In the genomic region with DNA sequence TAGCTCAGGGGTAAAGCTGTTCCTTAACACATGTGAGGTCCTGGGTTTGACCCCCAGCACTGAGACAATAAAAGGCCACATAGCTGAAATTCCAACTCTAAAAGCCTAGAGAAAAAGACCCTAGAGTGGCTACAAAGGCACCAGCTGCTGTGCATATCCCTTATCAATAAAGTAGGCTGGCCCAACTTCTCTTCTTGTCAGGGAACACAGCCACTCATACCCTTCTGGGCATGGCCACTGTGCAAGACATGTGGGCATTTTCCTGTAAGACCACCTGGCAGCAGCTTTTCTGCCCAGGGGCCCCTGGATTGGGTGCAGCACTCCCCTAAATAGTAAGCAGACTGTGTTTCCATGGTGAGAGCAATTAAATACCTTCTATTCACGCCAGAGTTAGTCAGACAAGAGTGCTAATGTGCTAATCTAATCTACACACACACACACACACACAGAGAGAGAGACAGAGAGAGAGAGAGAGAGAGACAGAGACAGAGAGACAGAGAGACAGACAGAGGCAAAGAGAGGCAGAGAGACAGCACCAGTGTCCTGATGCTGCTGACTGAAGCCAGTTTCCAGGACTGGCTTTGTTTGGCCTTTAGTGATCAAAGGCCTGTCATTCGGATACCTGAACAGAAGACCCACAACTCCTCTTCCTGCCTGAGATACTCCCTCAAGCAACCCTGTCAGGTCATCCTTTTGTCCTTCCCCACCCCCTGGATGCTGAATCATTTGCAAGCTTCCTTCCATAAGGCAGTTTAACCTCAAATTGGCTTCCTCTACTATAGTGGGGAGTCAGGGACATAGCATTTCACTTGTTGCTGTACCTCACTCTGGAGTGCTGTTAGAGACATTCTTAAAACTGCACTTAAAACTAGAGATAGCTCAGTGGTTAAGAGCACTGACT, we compare ENCODE assay signal across 8 mouse cellular contexts. TPM values are rescaled to one million over a fixed set of nuclear protein-coding genes. Genes with fewer than 3 reads are reported as not detected.
DNase-seq lines count a peak whose midpoint lies in the region; ATAC-seq lines count a peak whose summit lies in the region.

No protein-coding gene starts in this region.

- H3K4me1 ChIP-seq in heart, embryonic 16.5 days (ENCODE audit: control insufficient read depth, insufficient read depth, low read length), result peaks cover 89% of the 10 kb centered on the region
- H3K4me1 ChIP-seq in intestine, embryonic 15.5 days (replicated peaks), result peaks cover 67% of the 10 kb centered on the region
- H3K4me1 ChIP-seq in neural tube, embryonic 11.5 days (ENCODE audit: control insufficient read depth, insufficient read depth, low read length), result peaks cover 26% of the 10 kb centered on the region

- H3K9me3 ChIP-seq in heart, embryonic 16.5 days (replicated peaks; ENCODE audit: control insufficient read depth, low read length), result no peaks in the 10 kb centered on the region
- H3K9me3 ChIP-seq in intestine, embryonic 15.5 days, result no peaks in the 10 kb centered on the region
- no peaks in the 10 kb centered on the region for H3K9me3 ChIP-seq in neural tube, embryonic 11.5 days (ENCODE audit: control insufficient read depth, low read length)

- no peak for ATAC-seq in heart, embryonic 16.5 days (replicated peaks; ENCODE audit: extremely low read depth, insufficient read depth, low FRiP score)
- no peak for ATAC-seq in intestine, embryonic 15.5 days
- ATAC-seq in neural tube, embryonic 11.5 days (ENCODE audit: insufficient read depth, low FRiP score, low TSS enrichment), result peak; percentile 58; the same call in 1 of the 2 replicates

- H3K4me3 ChIP-seq in heart, embryonic 16.5 days (ENCODE audit: low read length), result no peak overlapping the region
- H3K4me3 ChIP-seq in intestine, embryonic 15.5 days (replicated peaks), result no peak overlapping the region
- no peak overlapping the region for H3K4me3 ChIP-seq in neural tube, embryonic 11.5 days (ENCODE audit: low read depth, low read length)

- peak overlapping the region; percentile 43; the same call in 1 of the 2 replicates for H3K9ac ChIP-seq in heart, embryonic 16.5 days (ENCODE audit: low read length)
- H3K9ac ChIP-seq in intestine, embryonic 15.5 days, result no peak overlapping the region
- H3K9ac ChIP-seq in neural tube, embryonic 11.5 days (ENCODE audit: low read length), result no peak overlapping the region

- WGBS in heart, embryonic 16.5 days, result 21% methylated on average over 2 of the region's 2 CpGs
- 19% methylated on average over 2 of the region's 2 CpGs for WGBS in intestine, embryonic 15.5 days
- 7% methylated on average over 2 of the region's 2 CpGs for WGBS in neural tube, embryonic 11.5 days

- H3K27me3 ChIP-seq in heart, embryonic 16.5 days (ENCODE audit: control insufficient read depth, insufficient read depth, low read length), result no peaks in the 10 kb centered on the region
- H3K27me3 ChIP-seq in intestine, embryonic 15.5 days (replicated peaks), result no peaks in the 10 kb centered on the region
- H3K27me3 ChIP-seq in neural tube, embryonic 11.5 days (ENCODE audit: control insufficient read depth, insufficient read depth, low read length), result no peaks in the 10 kb centered on the region

- H3K27ac ChIP-seq in heart, embryonic 16.5 days (ENCODE audit: low read length), result peak overlapping the region; percentile 74
- H3K27ac ChIP-seq in intestine, embryonic 15.5 days, result peak overlapping the region; percentile 77
- peak overlapping the region; percentile 44; the same call in 1 of the 2 replicates for H3K27ac ChIP-seq in neural tube, embryonic 11.5 days (ENCODE audit: low read depth, low read length)

- H3K4me2 ChIP-seq in heart, embryonic 16.5 days (ENCODE audit: low read depth, low read length), result peak overlapping the region; percentile 41
- H3K4me2 ChIP-seq in intestine, embryonic 15.5 days (replicated peaks), result peak overlapping the region; percentile 15; the same call in 1 of the 2 replicates
- H3K4me2 ChIP-seq in neural tube, embryonic 11.5 days (ENCODE audit: low read depth), result peak overlapping the region; percentile 9; the same call in 1 of the 2 replicates

- DNase-seq in heart, postnatal 4 days, result no peak
- DNase-seq in embryo, embryonic 10.5 days (ENCODE audit: low spot score), result peak; percentile 83
- peak; percentile 40 for DNase-seq in neural tube, embryonic 11.5 days (ENCODE audit: low spot score)
- no peak for DNase-seq in spleen, postnatal 4 days (ENCODE audit: low spot score in 2 of 2)
- DNase-seq in right cerebral cortex, postnatal 36 days (ENCODE audit: low spot score in 2 of 2), result no peak
- no peak for DNase-seq in thymus, postnatal 4 days

- peaks cover 6% of the 10 kb centered on the region; the same call in 1 of the 2 replicates for H3K36me3 ChIP-seq in heart, embryonic 16.5 days (ENCODE audit: control insufficient read depth, insufficient read depth)
- H3K36me3 ChIP-seq in intestine, embryonic 15.5 days, result no peaks in the 10 kb centered on the region
- H3K36me3 ChIP-seq in neural tube, embryonic 11.5 days (ENCODE audit: control insufficient read depth, insufficient read depth, low read length), result no peaks in the 10 kb centered on the region

RNA-seq across cellular contexts. Expression of a gene that starts 8.4 kb away (rescaled TPM):
- polyA plus RNA-seq in heart, embryonic 16.5 days (2015; fragmentation: Nextera tagmentation; extraction: Ambion mirVana), result 260 and 301 TPM in 2 replicates
- total RNA-seq in heart, postnatal 4 days (2021), result 100 to 1,000 TPM; 224 to 231 TPM
- polyA plus RNA-seq in intestine, embryonic 15.5 days (2015; fragmentation: Nextera tagmentation; extraction: Ambion mirVana), result 340 and 361 TPM in 2 replicates
- 193 and 201 TPM in 2 replicates for polyA plus RNA-seq in neural tube, embryonic 11.5 days (2014; fragmentation: Nextera tagmentation; extraction: Ambion mirVana)

RNA-seq across cellular contexts. Expression of a gene that starts 27.9 kb away (rescaled TPM):
- polyA plus RNA-seq in heart, embryonic 16.5 days (2015; fragmentation: Nextera tagmentation; extraction: Ambion mirVana), result 262 and 283 TPM in 2 replicates
- total RNA-seq in heart, postnatal 4 days (2021), result 100 to 1,000 TPM; 205 to 208 TPM
- polyA plus RNA-seq in intestine, embryonic 15.5 days (2015; fragmentation: Nextera tagmentation; extraction: Ambion mirVana), result 359 and 375 TPM in 2 replicates
- 383 and 388 TPM in 2 replicates for polyA plus RNA-seq in neural tube, embryonic 11.5 days (2014; fragmentation: Nextera tagmentation; extraction: Ambion mirVana)

RNA-seq across cellular contexts. Expression of a gene that starts 28.1 kb away (rescaled TPM):
- 6.0 and 12.2 TPM in 2 replicates for polyA plus RNA-seq in heart, embryonic 16.5 days (2015; fragmentation: Nextera tagmentation; extraction: Ambion mirVana)
- total RNA-seq in heart, postnatal 4 days (2021), result 1 to 10 TPM; 1.6 to 2.0 TPM
- polyA plus RNA-seq in intestine, embryonic 15.5 days (2015; fragmentation: Nextera tagmentation; extraction: Ambion mirVana), result 6.3 and 7.7 TPM in 2 replicates
- 4.6 and 6.2 TPM in 2 replicates for polyA plus RNA-seq in neural tube, embryonic 11.5 days (2014; fragmentation: Nextera tagmentation; extraction: Ambion mirVana)

Comparison
In these comparisons a context has a peak if more than half of its experiments do, and no peak if none do; other contexts are left out.
1. DNase-seq: peak in embryo, embryonic 10.5 days (single experiment) and neural tube, embryonic 11.5 days (single experiment); none in heart, postnatal 4 days (single experiment), spleen, postnatal 4 days (0 of 2), right cerebral cortex, postnatal 36 days (0 of 2) and thymus, postnatal 4 days (single experiment).
2. Peak in every context shown above with its lines, with median percentiles within 50 percentile points of each other: H3K27ac ChIP-seq and H3K4me2 ChIP-seq.